Mouse (Mus musculus): ENCODE measurements around the gene Zcwpw1. TPM values are rescaled to one million over a fixed set of nuclear protein-coding genes. Genes with fewer than 3 reads are reported as not detected.

The Zcwpw1 gene
- total RNA-seq, 1 experiment: 33.0 TPM

DNA sequence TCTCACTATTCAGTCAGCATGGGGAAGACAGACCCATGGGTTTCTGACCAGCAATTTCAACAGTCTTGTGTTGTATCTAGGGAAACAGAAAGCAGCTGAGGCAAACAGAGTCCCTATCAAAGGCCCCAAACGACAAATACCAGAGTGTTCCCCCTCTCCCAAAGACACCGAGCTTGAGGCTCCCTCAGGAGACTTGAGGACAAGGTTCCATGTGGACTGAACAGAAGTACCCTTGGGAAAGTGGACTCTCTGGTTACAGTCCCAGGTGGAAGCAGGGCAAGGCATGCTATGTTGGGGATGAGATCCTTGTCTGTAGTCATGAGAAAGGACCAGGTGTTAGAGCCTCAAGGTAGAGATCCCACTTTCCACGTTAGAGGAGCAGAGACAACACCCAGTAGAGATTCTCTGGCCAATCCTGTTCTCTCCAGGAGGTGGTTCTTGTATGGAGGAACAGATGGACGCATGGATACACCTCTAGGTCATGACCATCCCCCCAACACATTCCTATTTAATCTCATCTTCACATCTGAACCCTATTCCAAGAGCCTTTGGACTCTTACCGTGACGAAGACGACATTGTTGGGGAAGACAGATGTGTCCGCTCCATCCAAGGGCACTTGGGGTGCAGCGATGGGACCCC lies 3.6 kb upstream of the Zcwpw1 start:
- Histone ChIP-seq H3K4me1 (ENCODE audit: control insufficient read depth in 2 of 2, insufficient read depth in 2 of 2, low read length in 2 of 2, poor library complexity in 1 of 2) (peaks cover 2 to 25% of the 10 kb centered on the region in 2 experiments), H3K9ac (ENCODE audit: insufficient read depth, low read depth, low read length, poor library complexity, severe bottlenecking) (peak overlapping the region; percentile 95; the same call in 1 of the 2 replicates), H3K27ac (ENCODE audit: insufficient read depth, low read depth, low read length, poor library complexity, severe bottlenecking) (no peak overlapping the region), H3K9me3 (ENCODE audit: control insufficient read depth, insufficient read depth, low read depth, low read length) (no peaks in the 10 kb centered on the region), H3K36me3 (ENCODE audit: control insufficient read depth, insufficient read depth, low read length, poor library complexity, severe bottlenecking) (peaks cover 46% of the 10 kb centered on the region), H3K4me3 (ENCODE audit: insufficient read depth in 1 of 2, low read depth in 1 of 2, low read length in 2 of 2, poor library complexity in 1 of 2, severe bottlenecking in 1 of 2) (peak overlapping the region; percentile 3 to 73; a peak in 2 of 4 replicates)
- in situ Hi-C loops (cut with MboI; ENCODE audit: low sequenced_read_pairs in 2 of 2, unreplicated experiment in 2 of 2): loop anchor here in 1 of 2 experiments (10.0 kb wide), 1 partner anchor 381 kb away; the partner anchor contains the start of gene Cops6
- TF ChIP-seq CHD2 (IDR thresholded peaks at IDR 0.05; ENCODE audit: low read depth, low read length): no peak
- TF ChIP-seq ZNF384 (IDR thresholded peaks at IDR 0.05; ENCODE audit: low read depth, low read length): no peak
- TF ChIP-seq MAFK (IDR thresholded peaks at IDR 0.05; ENCODE audit: insufficient read depth, low read depth, low read length): no peak
- TF ChIP-seq HCFC1 (IDR thresholded peaks at IDR 0.05; ENCODE audit: borderline replicate concordance, insufficient read depth, low read length): no peak
- TF ChIP-seq ZC3H11A (IDR thresholded peaks at IDR 0.05; ENCODE audit: borderline replicate concordance, low read depth, low read length): no peak
- DNase-seq (ENCODE audit: low read depth, low spot score): no peak

GRCm38 (mm10) chr5:137784546-137784945 lies 3.1 kb upstream of the Zcwpw1 start:
- Histone ChIP-seq H3K27ac (ENCODE audit: insufficient read depth, low read depth, low read length, poor library complexity, severe bottlenecking) (no peak overlapping the region), H3K9me3 (ENCODE audit: control insufficient read depth, insufficient read depth, low read depth, low read length) (no peaks in the 10 kb centered on the region), H3K9ac (ENCODE audit: insufficient read depth, low read depth, low read length, poor library complexity, severe bottlenecking) (peak overlapping the region; percentile 95; the same call in 1 of the 2 replicates), H3K36me3 (ENCODE audit: control insufficient read depth, insufficient read depth, low read length, poor library complexity, severe bottlenecking) (peaks cover 46% of the 10 kb centered on the region), H3K4me1 (ENCODE audit: control insufficient read depth in 2 of 2, insufficient read depth in 2 of 2, low read length in 2 of 2, poor library complexity in 1 of 2) (peaks cover 2 to 25% of the 10 kb centered on the region in 2 experiments), H3K4me3 (ENCODE audit: insufficient read depth in 1 of 2, low read depth in 1 of 2, low read length in 2 of 2, poor library complexity in 1 of 2, severe bottlenecking in 1 of 2) (peak overlapping the region; percentile 3 to 73; a peak in 3 of 4 replicates)
- TF ChIP-seq MAFK (IDR thresholded peaks at IDR 0.05; ENCODE audit: insufficient read depth, low read depth, low read length) (no peak), ZNF384 (IDR thresholded peaks at IDR 0.05; ENCODE audit: low read depth, low read length) (no peak), HCFC1 (IDR thresholded peaks at IDR 0.05; ENCODE audit: borderline replicate concordance, insufficient read depth, low read length) (no peak), ZC3H11A (IDR thresholded peaks at IDR 0.05; ENCODE audit: borderline replicate concordance, low read depth, low read length) (no peak), CHD2 (IDR thresholded peaks at IDR 0.05; ENCODE audit: low read depth, low read length) (no peak)
- no peak for DNase-seq (ENCODE audit: low read depth, low spot score)
- in situ Hi-C loops (cut with MboI; ENCODE audit: low sequenced_read_pairs in 2 of 2, unreplicated experiment in 2 of 2): loop anchor here in 1 of 2 experiments (10.0 kb wide), 1 partner anchor 380 kb away; the partner anchor contains the start of gene Cops6

DNA sequence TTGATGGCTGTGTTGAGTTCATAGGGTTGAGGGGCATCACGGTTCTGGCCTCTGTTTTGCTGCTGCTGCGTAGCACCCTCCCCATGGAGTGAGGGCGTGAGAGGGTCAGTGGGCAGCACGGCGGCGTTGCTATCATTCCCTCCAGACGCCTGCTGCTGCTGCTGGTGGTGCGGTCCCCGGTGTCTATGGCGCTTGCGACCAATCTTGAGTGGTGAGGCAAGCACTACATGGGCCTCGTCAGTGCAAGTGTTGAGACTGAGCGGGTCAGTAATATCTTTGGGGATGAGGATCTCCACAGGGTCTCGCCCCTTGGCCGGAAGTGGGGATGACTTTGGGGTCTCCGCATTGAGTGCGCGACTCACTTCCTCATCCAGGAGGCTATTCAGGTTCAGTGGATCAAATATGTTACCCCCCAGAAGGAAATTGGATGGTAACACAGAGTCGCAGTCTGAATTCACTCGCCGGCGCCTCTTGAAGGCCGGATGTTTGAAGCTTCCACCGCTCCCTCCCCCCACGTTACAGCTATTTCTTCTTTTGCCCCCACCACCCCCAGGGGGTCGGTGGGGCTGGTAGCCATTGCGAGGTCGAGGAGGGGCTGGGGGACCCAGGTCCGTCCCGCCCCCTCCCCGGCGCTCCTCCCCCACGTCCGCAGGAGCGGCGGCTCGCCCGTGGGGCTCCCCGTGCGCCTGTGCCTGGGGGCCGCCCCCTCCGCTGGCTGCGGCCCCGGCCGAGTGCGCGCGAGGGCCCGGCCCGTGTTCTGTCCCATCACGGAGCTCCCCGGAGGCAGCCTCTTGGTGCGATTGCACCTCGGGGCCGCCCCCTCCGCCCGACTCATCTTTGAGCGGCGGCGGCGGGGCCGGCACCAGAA lies 2.2 kb upstream of the Zcwpw1 start:
- Histone ChIP-seq H3K27ac (ENCODE audit: insufficient read depth, low read depth, low read length, poor library complexity, severe bottlenecking) (peak overlapping the region; percentile 99), H3K4me1 (ENCODE audit: control insufficient read depth in 2 of 2, insufficient read depth in 2 of 2, low read length in 2 of 2, poor library complexity in 1 of 2) (peaks cover 0 to 22% of the 10 kb centered on the region in 2 experiments; a peak in 3 of 4 replicates), H3K4me3 (ENCODE audit: insufficient read depth in 1 of 2, low read depth in 1 of 2, low read length in 2 of 2, poor library complexity in 1 of 2, severe bottlenecking in 1 of 2) (peak overlapping the region; percentile 73 to 76), H3K9me3 (ENCODE audit: control insufficient read depth, insufficient read depth, low read depth, low read length) (no peaks in the 10 kb centered on the region), H3K9ac (ENCODE audit: insufficient read depth, low read depth, low read length, poor library complexity, severe bottlenecking) (peak overlapping the region; percentile 95), H3K36me3 (ENCODE audit: control insufficient read depth, insufficient read depth, low read length, poor library complexity, severe bottlenecking) (peaks cover 43% of the 10 kb centered on the region)
- in situ Hi-C loops (cut with MboI; ENCODE audit: low sequenced_read_pairs in 2 of 2, unreplicated experiment in 2 of 2): loop anchor here in 1 of 2 experiments (10.0 kb wide), 1 partner anchor 379 kb away; the partner anchor contains the start of gene Cops6
- DNase-seq (ENCODE audit: low read depth, low spot score): no peak
- TF ChIP-seq ZC3H11A (IDR thresholded peaks at IDR 0.05; ENCODE audit: borderline replicate concordance, low read depth, low read length) (no peak), ZNF384 (IDR thresholded peaks at IDR 0.05; ENCODE audit: low read depth, low read length) (no peak), MAFK (IDR thresholded peaks at IDR 0.05; ENCODE audit: insufficient read depth, low read depth, low read length) (no peak), CHD2 (IDR thresholded peaks at IDR 0.05; ENCODE audit: low read depth, low read length) (no peak), HCFC1 (IDR thresholded peaks at IDR 0.05; ENCODE audit: borderline replicate concordance, insufficient read depth, low read length) (no peak)

- peaks cover 0 to 22% of the 10 kb centered on the region in 2 experiments; a peak in 2 of 4 replicates for H3K4me1 ChIP-seq (ENCODE audit: control insufficient read depth in 2 of 2, insufficient read depth in 2 of 2, low read length in 2 of 2, poor library complexity in 1 of 2)
- in situ Hi-C loops (cut with MboI; ENCODE audit: low sequenced_read_pairs in 2 of 2, unreplicated experiment in 2 of 2): loop anchor here in 1 of 2 experiments (10.0 kb wide), 1 partner anchor 378 kb away; the partner anchor contains the start of gene Cops6
- peak overlapping the region; percentile 73 to 76 for H3K4me3 ChIP-seq (ENCODE audit: insufficient read depth in 1 of 2, low read depth in 1 of 2, low read length in 2 of 2, poor library complexity in 1 of 2, severe bottlenecking in 1 of 2)
- H3K27ac ChIP-seq (ENCODE audit: insufficient read depth, low read depth, low read length, poor library complexity, severe bottlenecking): peak overlapping the region; percentile 99
- H3K9me3 ChIP-seq (ENCODE audit: control insufficient read depth, insufficient read depth, low read depth, low read length): no peaks in the 10 kb centered on the region
- H3K36me3 ChIP-seq (ENCODE audit: control insufficient read depth, insufficient read depth, low read length, poor library complexity, severe bottlenecking): peaks cover 39% of the 10 kb centered on the region
- no peak for TF ChIP-seq ZC3H11A (IDR thresholded peaks at IDR 0.05; ENCODE audit: borderline replicate concordance, low read depth, low read length)
- TF ChIP-seq CHD2 (IDR thresholded peaks at IDR 0.05; ENCODE audit: low read depth, low read length): peak; percentile 82; the same call in 1 of the 2 replicates
- 0 out of 2 replicates have a peak, but pooled peaks have one; percentile 60 for TF ChIP-seq HCFC1 (IDR thresholded peaks at IDR 0.05; ENCODE audit: borderline replicate concordance, insufficient read depth, low read length)
- TF ChIP-seq MAFK (IDR thresholded peaks at IDR 0.05; ENCODE audit: insufficient read depth, low read depth, low read length): peak; percentile 76; the same call in 1 of the 2 replicates
- peak overlapping the region; percentile 95 for H3K9ac ChIP-seq (ENCODE audit: insufficient read depth, low read depth, low read length, poor library complexity, severe bottlenecking)
- peak; percentile 100 for DNase-seq (ENCODE audit: low read depth, low spot score)
Observed at GRCm38 (mm10) chr5:137786109-137786942, 1.3 kb upstream of the Zcwpw1 start.
